Mouse (Mus musculus) embryo, embryonic 9.5 days (tissue): ENCODE results near the gene Cbln1.

Experiments used
- DNase-seq: peaks from one replicate; pipeline ENCODE4 v3.0.0-alpha.2; 2017; ENCODE audit errors: extremely low spot score

Gene Cbln1

GRCm38 (mm10) chr8:87469931-87470833, 2.2 kb downstream of the Cbln1 start:
- peak; percentile 52 for DNase-seq

DNA sequence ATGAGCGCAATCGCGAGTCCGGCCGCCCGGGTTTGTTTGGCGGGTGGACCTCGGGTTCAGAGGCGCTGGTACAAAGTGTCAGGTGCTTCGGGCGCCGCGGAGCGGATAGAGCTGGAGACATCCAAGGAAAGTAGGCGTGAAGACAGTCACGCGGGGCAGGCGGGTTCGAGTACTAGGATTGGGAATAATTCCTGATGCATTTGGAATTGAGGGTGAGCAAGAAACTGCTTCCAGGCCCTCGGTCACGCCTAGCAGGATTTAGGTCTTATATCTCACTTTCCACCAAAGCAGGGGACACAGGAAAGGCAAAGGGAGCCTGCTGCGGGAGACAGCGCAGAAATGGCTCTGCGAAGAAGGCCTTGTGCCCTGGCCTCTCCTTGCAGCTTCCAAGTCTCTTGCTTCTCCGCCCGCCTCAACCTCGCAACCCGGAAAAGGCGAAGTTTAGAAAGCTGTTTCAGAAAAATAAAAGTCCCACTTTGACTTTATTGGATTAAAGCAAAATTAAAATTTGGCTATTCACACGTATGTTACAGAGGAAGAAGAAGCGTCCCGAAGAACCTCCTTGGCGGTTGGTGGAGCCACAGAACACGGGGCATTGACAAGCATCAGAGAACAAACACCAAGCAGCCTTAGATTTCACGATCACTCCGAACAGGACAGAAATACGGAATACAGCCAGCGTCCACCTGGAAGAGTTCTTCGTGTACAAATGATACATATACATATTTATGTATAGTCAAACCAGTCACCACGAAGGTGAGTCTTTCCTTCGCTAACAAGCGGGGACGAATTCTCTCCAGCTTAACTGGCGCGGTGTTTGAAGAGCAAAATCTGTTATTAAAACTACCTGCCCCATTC, 3.2 kb downstream of the Cbln1 start:
- DNase-seq: peak; percentile 44

- DNase-seq: no peak
These were observed 3.9 kb downstream of the Cbln1 start for GRCm38 (mm10) chr8:87468416-87468957.

- no peak for DNase-seq
These were observed 4.5 kb downstream of the Cbln1 start for GRCm38 (mm10) chr8:87467906-87468305.

DNA sequence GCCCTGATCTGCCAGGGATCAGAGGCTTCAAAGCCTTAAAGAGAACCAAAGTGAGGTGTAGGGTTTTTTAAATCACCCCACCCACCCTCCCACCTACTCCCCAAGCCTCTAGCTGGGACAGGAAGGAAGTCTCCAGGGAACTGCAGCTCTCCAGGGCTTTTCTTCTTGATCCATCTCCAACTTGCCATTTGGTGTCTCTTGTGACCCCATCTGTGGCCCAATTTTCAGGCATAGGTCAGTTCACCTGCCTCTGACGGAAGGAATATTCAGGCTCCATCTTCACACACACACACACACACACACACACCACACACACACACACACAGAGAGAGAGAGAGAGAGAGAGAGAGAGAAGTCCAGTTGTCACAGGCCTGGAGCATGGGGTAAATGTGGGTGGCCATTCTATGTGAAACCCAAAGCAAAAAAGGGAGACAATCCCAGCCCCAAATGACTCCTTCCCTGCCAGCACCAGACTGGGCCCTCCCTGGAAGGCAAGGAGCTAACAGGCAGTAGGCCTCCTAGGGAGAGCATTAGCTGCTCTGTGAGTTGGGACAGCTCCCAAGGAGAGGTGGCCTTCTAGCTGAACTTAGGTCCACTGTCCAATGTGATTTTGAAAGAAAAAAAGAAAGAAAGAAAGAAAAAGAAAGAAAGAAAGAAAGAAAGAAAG, 5.3 kb downstream of the Cbln1 start:
- no peak for DNase-seq

DNA sequence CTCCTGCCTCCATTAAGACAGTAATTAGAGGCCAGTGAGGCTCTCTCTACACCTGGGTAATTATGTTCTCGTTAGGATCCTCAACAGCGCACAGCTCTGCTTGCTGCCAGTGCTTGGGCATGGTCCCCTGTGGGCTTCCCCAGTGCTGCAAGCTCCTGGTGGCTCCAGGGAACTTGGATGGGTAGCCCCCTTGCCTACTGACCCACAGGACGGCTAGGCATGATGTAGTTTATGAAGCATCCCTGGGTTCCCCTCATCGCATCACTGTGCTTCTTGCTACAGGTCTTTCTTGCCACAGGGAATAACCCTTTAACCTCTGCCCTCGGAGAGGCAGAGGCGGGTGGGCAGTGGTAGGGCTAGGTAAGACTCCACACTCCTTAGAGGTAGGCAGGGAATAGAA, 6.1 kb downstream of the Cbln1 start:
- no peak for DNase-seq

DNA sequence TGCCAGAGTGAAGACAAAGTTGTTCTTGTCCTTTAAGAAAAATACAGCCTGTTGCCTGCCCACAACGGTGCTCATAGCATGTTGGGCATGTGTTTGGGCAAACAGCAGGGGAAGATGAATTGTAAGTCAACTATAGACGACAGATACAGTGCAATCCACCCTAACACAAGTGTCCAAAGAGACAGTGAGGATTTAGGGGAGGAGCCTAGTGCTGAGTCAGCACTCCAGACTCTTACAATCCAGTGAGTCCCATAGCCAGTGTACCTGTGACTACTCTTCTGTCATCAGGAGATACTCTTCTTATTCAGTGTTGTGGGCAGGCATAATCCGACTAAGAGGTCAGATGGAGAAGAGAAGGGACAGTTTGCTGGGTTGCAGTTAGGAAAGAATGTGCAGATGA, 8.0 kb downstream of the Cbln1 start:
- DNase-seq: no peak

DNA sequence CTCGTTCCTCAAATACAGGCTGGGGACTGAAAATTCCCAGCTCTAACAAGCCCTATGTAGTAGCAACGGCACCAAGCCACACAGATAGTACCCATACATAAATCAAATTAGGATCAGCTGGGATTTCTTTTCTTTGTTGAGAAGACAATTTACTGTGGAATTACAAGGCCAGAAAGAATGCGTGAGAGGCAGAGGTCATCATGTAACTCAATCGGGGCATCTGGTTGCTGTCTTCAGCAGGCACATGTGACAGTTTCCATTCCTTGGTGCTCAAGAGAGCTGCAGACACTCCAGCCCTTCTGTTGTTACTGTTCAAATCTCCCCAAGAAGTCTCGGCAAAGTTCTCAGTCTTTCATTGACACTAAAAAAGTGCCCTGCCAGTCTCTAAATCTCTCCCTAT, 10.6 kb downstream of the Cbln1 start:
- DNase-seq: no peak

GRCm38 (mm10) chr8:87456949-87457348, 15.5 kb downstream of the Cbln1 start:
- no peak for DNase-seq

GRCm38 (mm10) chr8:87452815-87453214, 19.6 kb downstream of the Cbln1 start:
- no peak for DNase-seq

DNA sequence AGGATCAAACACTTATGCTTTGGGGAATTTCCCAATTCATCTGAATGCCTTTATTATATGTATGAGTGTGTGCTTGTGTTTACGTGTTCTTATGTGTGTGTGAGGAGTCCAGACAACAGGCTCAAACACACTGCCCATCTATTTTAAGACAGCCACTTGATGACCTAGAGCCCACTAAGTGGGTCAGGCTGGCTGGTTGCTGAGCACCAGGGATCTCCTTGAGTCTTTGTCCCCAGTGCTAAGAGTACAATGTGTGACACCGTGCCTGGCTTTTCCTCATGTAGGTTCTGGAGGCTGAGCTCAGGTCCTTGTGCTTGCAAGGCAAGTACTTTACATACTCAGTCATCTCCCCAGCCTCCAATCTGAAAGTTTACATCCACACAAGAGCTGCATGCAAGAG, 20.7 kb downstream of the Cbln1 start:
- no peak for DNase-seq

- no peak for DNase-seq
These were observed 37.8 kb downstream of the Cbln1 start for GRCm38 (mm10) chr8:87434592-87434991.

- no peak for DNase-seq
These were observed 45.2 kb downstream of the Cbln1 start for GRCm38 (mm10) chr8:87427188-87427587.

- no peak for DNase-seq
These were observed 47.7 kb downstream of the Cbln1 start for GRCm38 (mm10) chr8:87424706-87425105.

- no peak for DNase-seq
These were observed 50.7 kb downstream of the Cbln1 start for GRCm38 (mm10) chr8:87421697-87422096.
